Mouse (Mus musculus) stomach, embryonic 14.5 days (tissue): ENCODE results near the gene Sfrp2. TPM values are rescaled to one million over a fixed set of nuclear protein-coding genes. Genes with fewer than 3 reads are reported as not detected.

Experiments used
- ATAC-seq: fragments of 200-750 bp; cut with Nextera tagmentation; 2 replicates; pipeline ENCODE4 v1.8.0; 2017; ENCODE audit warnings: low read depth, moderate TSS enrichment; ENCODE audit not compliant: insufficient number of reproducible peaks, insufficient read depth, low FRiP score
- H3K27ac ChIP-seq: fragments of 300-500 bp; sonication (generic); 2 replicates; pipeline ENCODE4 v1.5.1; 2014; ENCODE audit warnings: mild to moderate bottlenecking, low read length, moderate library complexity, mixed read lengths
- H3K27me3 ChIP-seq: fragments of 300-500 bp; sonication (generic); 2 replicates; pipeline ENCODE4 v1.6.1; 2014; ENCODE audit warnings: low read length, control low read depth, mixed read lengths; ENCODE audit not compliant: control insufficient read depth, insufficient read depth
- H3K36me3 ChIP-seq: fragments of 300-500 bp; sonication (generic); 2 replicates; pipeline ENCODE4 v1.6.1; 2014; ENCODE audit warnings: mild to moderate bottlenecking, control low read depth, low read length, moderate library complexity, mixed read lengths; ENCODE audit not compliant: control insufficient read depth, insufficient read depth
- H3K4me1 ChIP-seq: fragments of 300-500 bp; sonication (generic); 2 replicates; pipeline ENCODE4 v1.6.1; 2014; ENCODE audit warnings: low read length, control low read depth, mixed read lengths; ENCODE audit not compliant: control insufficient read depth, insufficient read depth
- H3K4me2 ChIP-seq: fragments of 300-500 bp; sonication (generic); replicated peaks from 2 replicates; pipeline ENCODE4 v1.6.1; 2014; ENCODE audit warnings: low read depth, low read length, control low read depth
- H3K4me3 ChIP-seq: fragments of 300-500 bp; sonication (generic); 2 replicates; pipeline ENCODE4 v1.5.1; 2014; ENCODE audit warnings: low read depth, low read length, control low read depth
- H3K9ac ChIP-seq: fragments of 300-500 bp; sonication (generic); replicated peaks from 2 replicates; pipeline ENCODE4 v1.6.1; 2014; ENCODE audit warnings: low read depth, mild to moderate bottlenecking, control low read depth, low read length, moderate library complexity, mixed read lengths
- H3K9me3 ChIP-seq: fragments of 300-500 bp; sonication (generic); 2 replicates; pipeline ENCODE4 v1.6.1; 2016; ENCODE audit warnings: low read depth, low read length, control low read depth; ENCODE audit not compliant: control insufficient read depth
- WGBS: fragments of 180-500 bp; shearing (Covaris S2); extraction: QIAGEN DNeasy Blood & Tissue Kit; methylation state at CpG from one replicate; pipeline ENCODE4 v1.1.7; 2014; 5-methylcytosine and 5-hydroxymethylcytosine counted together
- polyA plus RNA-seq: library from polyadenylated mRNA; unstranded; fragments of >200 nt; fragmentation: Nextera tagmentation; extraction: Ambion mirVana; gene quantifications from 2 replicates; pipeline ENCODE4 v1.2.1, GENCODE M21; 2014

The Sfrp2 gene
- polyA plus RNA-seq, 1 experiment from 2014 or later = 171 TPM

GRCm38 (mm10) chr3:83783716-83784469 is 17.8 kb downstream of the Sfrp2 start:
- no peaks in the 10 kb centered on the region for H3K27me3 ChIP-seq
- H3K4me3 ChIP-seq = no peak overlapping the region
- H3K9ac ChIP-seq = no peak overlapping the region
- ATAC-seq = no peak
- no peaks in the 10 kb centered on the region for H3K9me3 ChIP-seq
- peak overlapping the region; percentile 67 for H3K27ac ChIP-seq
- H3K4me2 ChIP-seq = peak overlapping the region; percentile 28; the same call in 1 of the 2 replicates
- H3K4me1 ChIP-seq = peaks cover 18% of the 10 kb centered on the region; the same call in 1 of the 2 replicates
- no peaks in the 10 kb centered on the region for H3K36me3 ChIP-seq
- 13% methylated on average over 11 of the region's 11 CpGs for WGBS

GRCm38 (mm10) chr3:83784726-83785125 is 18.6 kb downstream of the Sfrp2 start:
- H3K9me3 ChIP-seq = no peaks in the 10 kb centered on the region
- no peak overlapping the region for H3K27ac ChIP-seq
- ATAC-seq = no peak
- no peaks in the 10 kb centered on the region for H3K36me3 ChIP-seq
- peaks cover 22% of the 10 kb centered on the region; the same call in 1 of the 2 replicates for H3K4me1 ChIP-seq
- no peak overlapping the region for H3K9ac ChIP-seq
- H3K4me2 ChIP-seq = no peak overlapping the region
- H3K27me3 ChIP-seq = no peaks in the 10 kb centered on the region
- WGBS = 72% methylated on average over 3 of the region's 3 CpGs
- H3K4me3 ChIP-seq = no peak overlapping the region

- Histone ChIP-seq H3K27me3 (no peaks in the 10 kb centered on the region), H3K4me3 (no peak overlapping the region), H3K4me2 (no peak overlapping the region), H3K9ac (no peak overlapping the region), H3K27ac (no peak overlapping the region), H3K9me3 (no peaks in the 10 kb centered on the region), H3K36me3 (no peaks in the 10 kb centered on the region), H3K4me1 (peaks cover 22% of the 10 kb centered on the region; the same call in 1 of the 2 replicates)
- ATAC-seq = no peak
- 91% methylated on average over 2 of the region's 2 CpGs for WGBS
Measured at GRCm38 (mm10) chr3:83787086-83787485, 21.0 kb downstream of the Sfrp2 start.

GRCm38 (mm10) chr3:83787776-83788305 is 21.7 kb downstream of the Sfrp2 start:
- Histone ChIP-seq H3K27ac (no peak overlapping the region), H3K4me2 (no peak overlapping the region), H3K9ac (no peak overlapping the region), H3K4me3 (no peak overlapping the region), H3K4me1 (peaks cover 22% of the 10 kb centered on the region; the same call in 1 of the 2 replicates), H3K27me3 (no peaks in the 10 kb centered on the region), H3K36me3 (no peaks in the 10 kb centered on the region), H3K9me3 (no peaks in the 10 kb centered on the region)
- 82% methylated on average over 7 of the region's 7 CpGs for WGBS
- no peak for ATAC-seq

- 2% methylated on average over 44 of the region's 44 CpGs for WGBS
- H3K4me3 ChIP-seq = peak overlapping the region; percentile 64
- peak; percentile 76; the same call in 1 of the 2 replicates for ATAC-seq
- H3K27me3 ChIP-seq = no peaks in the 10 kb centered on the region
- H3K4me2 ChIP-seq = peak overlapping the region; percentile 74
- no peak overlapping the region for H3K27ac ChIP-seq
- peak overlapping the region; percentile 53 for H3K9ac ChIP-seq
- peaks cover 9% of the 10 kb centered on the region; the same call in 1 of the 2 replicates for H3K4me1 ChIP-seq
- no peaks in the 10 kb centered on the region for H3K9me3 ChIP-seq
- H3K36me3 ChIP-seq = no peaks in the 10 kb centered on the region
Measured at GRCm38 (mm10) chr3:83789651-83790451, 23.7 kb downstream of the Sfrp2 start.

GRCm38 (mm10) chr3:83791444-83791843 is 25.3 kb downstream of the Sfrp2 start:
- WGBS = 70% methylated on average over 3 of the region's 3 CpGs
- no peak for ATAC-seq
- Histone ChIP-seq H3K27me3 (no peaks in the 10 kb centered on the region), H3K9ac (no peak overlapping the region), H3K4me1 (0 out of 2 replicates have a peak, but pooled peaks cover 7% of the 10 kb centered on the region), H3K27ac (no peak overlapping the region), H3K4me2 (no peak overlapping the region), H3K4me3 (no peak overlapping the region), H3K36me3 (no peaks in the 10 kb centered on the region), H3K9me3 (no peaks in the 10 kb centered on the region)

GRCm38 (mm10) chr3:83797098-83797497 is 31.0 kb downstream of the Sfrp2 start:
- no peaks in the 10 kb centered on the region; the same call in 1 of the 2 replicates for H3K9me3 ChIP-seq
- ATAC-seq = no peak
- 73% methylated on average over 6 of the region's 6 CpGs for WGBS
- no peaks in the 10 kb centered on the region for H3K4me1 ChIP-seq
- H3K4me2 ChIP-seq = no peak overlapping the region
- H3K4me3 ChIP-seq = no peak overlapping the region
- no peaks in the 10 kb centered on the region for H3K36me3 ChIP-seq
- H3K27me3 ChIP-seq = no peaks in the 10 kb centered on the region
- H3K9ac ChIP-seq = no peak overlapping the region
- no peak overlapping the region for H3K27ac ChIP-seq

GRCm38 (mm10) chr3:83797828-83798227 is 31.7 kb downstream of the Sfrp2 start:
- no peaks in the 10 kb centered on the region for H3K4me1 ChIP-seq
- no peaks in the 10 kb centered on the region for H3K36me3 ChIP-seq
- H3K9ac ChIP-seq = no peak overlapping the region
- H3K27ac ChIP-seq = no peak overlapping the region
- no peaks in the 10 kb centered on the region for H3K27me3 ChIP-seq
- 8% methylated on average over 10 of the region's 10 CpGs for WGBS
- no peak overlapping the region for H3K4me3 ChIP-seq
- H3K4me2 ChIP-seq = no peak overlapping the region
- no peaks in the 10 kb centered on the region; the same call in 1 of the 2 replicates for H3K9me3 ChIP-seq
- ATAC-seq = 0 out of 2 replicates have a peak, but pooled peaks have one; percentile 46
